In the genomic region with DNA sequence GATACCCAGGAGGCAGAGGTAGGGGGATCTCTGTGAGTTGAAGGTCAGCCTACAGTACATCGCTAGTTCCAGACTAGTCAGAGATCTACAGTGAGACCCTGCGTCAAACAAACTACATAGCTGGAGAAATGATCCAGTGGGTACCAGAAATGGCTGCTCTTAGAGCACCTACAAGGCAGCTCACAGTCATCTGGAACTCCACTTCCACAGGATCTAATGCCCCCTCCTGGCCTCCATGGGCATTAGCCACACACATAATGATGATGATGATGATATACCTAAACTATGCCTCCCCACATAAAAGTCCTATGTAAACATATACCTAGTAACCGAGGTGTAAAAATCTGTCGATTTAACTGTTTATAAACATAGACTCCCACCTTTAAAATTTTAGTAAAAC, we compare ENCODE assay signal across 9 mouse cellular contexts.
A peak's percentile ranks its signal among the peaks of the same experiment; 100 is the strongest.
DNase-seq lines count a peak whose midpoint lies in the region; ATAC-seq and TF ChIP-seq lines count a peak whose summit lies in the region.
"Had no signal": no experiment of that assay in that cellular context is flagged by ENCODE, and none has a peak within 500 bp of the region (broad histone marks: within the 10 kb centered on the region; RNA-seq: fewer than 3 reads in every experiment).

No protein-coding gene starts in this region.

- no peak overlapping the region for H3K4me3 ChIP-seq in hindbrain, embryonic 11.5 days (ENCODE audit: low read depth, low read length)
- no peak overlapping the region for H3K4me3 ChIP-seq in hindbrain, embryonic 12.5 days
- H3K4me3 ChIP-seq: lung, embryonic 15.5 days had no signal

- ATAC-seq in hindbrain, embryonic 11.5 days (ENCODE audit: low FRiP score) = no peak
- no peak for ATAC-seq in hindbrain, embryonic 12.5 days (ENCODE audit: low FRiP score)
- ATAC-seq in Patski = no peak
- ATAC-seq in frontal cortex, adult (ENCODE audit: low TSS enrichment) = no peak

- WGBS in hindbrain, embryonic 11.5 days = 96% methylated on average over 4 of the region's 4 CpGs
- WGBS in hindbrain, embryonic 12.5 days = 91% methylated on average over 4 of the region's 4 CpGs

- peak; percentile 38 for DNase-seq in hindbrain, embryonic 11.5 days (ENCODE audit: low spot score)
- DNase-seq in A20 (ENCODE audit: low read depth, low spot score) (peak; percentile 24), Patski (ENCODE audit: low read depth, low spot score) (no peak)
- peak; percentile 11 to 39 for DNase-seq in kidney, postnatal 36 days
- no peak for DNase-seq in left cerebral cortex, adult 9 months (ENCODE audit: low spot score in 2 of 2)
- no peak for DNase-seq in cerebellum, postnatal 4 days (ENCODE audit: low spot score in 2 of 2)

- no peak overlapping the region for H3K9ac ChIP-seq in hindbrain, embryonic 11.5 days (ENCODE audit: low read depth, low read length)
- no peak overlapping the region for H3K9ac ChIP-seq in hindbrain, embryonic 12.5 days
- H3K9ac ChIP-seq: lung, embryonic 15.5 days had no signal

- CTCF ChIA-PET in Patski (lab: Charles Lee) = no interaction called here

- no peak overlapping the region for H3K27ac ChIP-seq in hindbrain, embryonic 11.5 days (ENCODE audit: low read depth, low read length)
- H3K27ac ChIP-seq in hindbrain, embryonic 12.5 days = no peak overlapping the region
- H3K27ac ChIP-seq: lung, embryonic 15.5 days had no signal

- H3K36me3 ChIP-seq in hindbrain, embryonic 11.5 days (ENCODE audit: control insufficient read depth, insufficient read depth, low read length) = peaks cover 6% of the 10 kb centered on the region; the same call in 1 of the 2 replicates
- H3K36me3 ChIP-seq in hindbrain, embryonic 12.5 days = peaks cover 39% of the 10 kb centered on the region

- no peaks in the 10 kb centered on the region for H3K27me3 ChIP-seq in hindbrain, embryonic 11.5 days (ENCODE audit: control insufficient read depth, insufficient read depth, low read length)
- H3K27me3 ChIP-seq in hindbrain, embryonic 12.5 days = no peaks in the 10 kb centered on the region
- no peaks in the 10 kb centered on the region for H3K27me3 ChIP-seq in Patski
- H3K27me3 ChIP-seq: lung, embryonic 15.5 days had no signal

- H3K9me3 ChIP-seq in hindbrain, embryonic 11.5 days (ENCODE audit: control insufficient read depth, low read length) = no peaks in the 10 kb centered on the region
- H3K9me3 ChIP-seq in hindbrain, embryonic 12.5 days (replicated peaks) = no peaks in the 10 kb centered on the region
- H3K9me3 ChIP-seq: lung, embryonic 15.5 days had no signal

- no peak overlapping the region for H3K4me2 ChIP-seq in hindbrain, embryonic 11.5 days (replicated peaks; ENCODE audit: low read depth, low read length)
- no peak overlapping the region for H3K4me2 ChIP-seq in hindbrain, embryonic 12.5 days (replicated peaks)
- H3K4me2 ChIP-seq: lung, embryonic 15.5 days had no signal

- H3K4me1 ChIP-seq in hindbrain, embryonic 11.5 days (replicated peaks; ENCODE audit: control insufficient read depth, insufficient read depth, low read length) = no peaks in the 10 kb centered on the region
- no peaks in the 10 kb centered on the region for H3K4me1 ChIP-seq in hindbrain, embryonic 12.5 days
- H3K4me1 ChIP-seq: lung, embryonic 15.5 days had no signal

- in situ Hi-C loops in Patski (cut with MboI; ENCODE audit: low pct_unique_long_range_greater_than_20kb) = no loop called here

- peak; percentile 34 for TF ChIP-seq CTCF in Patski (IDR thresholded peaks at IDR 0.05)

- POLR2A ChIA-PET in Patski (lab: Charles Lee) = no interaction called here

Comparison
In these comparisons a context has a peak if more than half of its experiments do, and no peak if none do; other contexts are left out.
1. DNase-seq: peak in hindbrain, embryonic 11.5 days (single experiment), A20 (single experiment) and kidney, postnatal 36 days (2 of 2); none in Patski (single experiment), left cerebral cortex, adult 9 months (0 of 2) and cerebellum, postnatal 4 days (0 of 2).